Mouse (Mus musculus): ENCODE measurements around the gene Cfl1. TPM values are rescaled to one million over a fixed set of nuclear protein-coding genes. Genes with fewer than 3 reads are reported as not detected.

The Cfl1 gene
- 100 to 1,000 TPM in 21 of 26 experiments, 10 to 100 TPM in 5; 55.6 to 218 (median 136) TPM for total RNA-seq (2018; cell fraction: chromatin; rRNA removed)
- total RNA-seq (2018; cell fraction: cytosol; rRNA removed), result 1,000 to 10,000 TPM in 25 of 26 experiments, 100 to 1,000 TPM in 1; 995 to 1,511 (median 1,244) TPM
- total RNA-seq (2018; cell fraction: nucleus; rRNA removed), result 100 to 1,000 TPM; 189 to 912 (median 421) TPM
- polyA plus RNA-seq (2018), result 1,230 to 2,008 TPM (median 1,377 TPM) in 3 replicates

DNA sequence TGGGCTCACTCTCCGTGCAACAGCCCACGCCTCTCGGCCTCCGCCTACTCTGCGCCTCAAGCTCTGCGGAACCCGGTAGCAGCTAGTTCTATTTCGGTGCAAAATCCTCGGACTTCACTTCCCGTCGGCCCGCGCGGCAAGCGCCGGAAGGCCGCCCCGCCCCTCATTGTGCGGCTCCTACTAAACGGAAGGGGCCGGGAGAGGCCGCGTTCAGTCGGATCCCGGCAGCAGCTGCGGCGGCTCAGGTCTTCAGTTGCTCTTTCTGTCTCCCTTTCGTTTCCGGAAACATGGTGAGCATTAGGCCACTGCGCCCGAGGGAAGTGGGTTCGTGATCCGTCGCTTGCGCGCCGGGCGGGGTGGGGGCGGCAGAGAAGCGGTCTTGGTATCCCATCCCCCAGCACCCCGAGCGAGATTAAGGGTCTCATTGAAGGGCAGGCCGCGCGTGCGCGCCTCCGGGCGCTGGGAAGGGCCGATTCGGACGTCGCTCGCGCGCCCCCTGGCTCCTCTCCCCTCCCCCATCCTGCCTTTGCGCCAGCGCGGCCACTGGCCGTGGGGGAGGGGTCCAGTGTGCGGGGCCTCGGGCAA lies at the start of gene Cfl1:
Gene Cfl1, plus strand, starts transcription at position 143 of the 585 bp plus-strand sequence.
- WGBS (ENCODE audit: missing documents), result under 1% methylated on average over 57 of the region's 62 CpGs
- peak within 1 kb of the TSS; percentile 92 for H3K27ac ChIP-seq

DNA sequence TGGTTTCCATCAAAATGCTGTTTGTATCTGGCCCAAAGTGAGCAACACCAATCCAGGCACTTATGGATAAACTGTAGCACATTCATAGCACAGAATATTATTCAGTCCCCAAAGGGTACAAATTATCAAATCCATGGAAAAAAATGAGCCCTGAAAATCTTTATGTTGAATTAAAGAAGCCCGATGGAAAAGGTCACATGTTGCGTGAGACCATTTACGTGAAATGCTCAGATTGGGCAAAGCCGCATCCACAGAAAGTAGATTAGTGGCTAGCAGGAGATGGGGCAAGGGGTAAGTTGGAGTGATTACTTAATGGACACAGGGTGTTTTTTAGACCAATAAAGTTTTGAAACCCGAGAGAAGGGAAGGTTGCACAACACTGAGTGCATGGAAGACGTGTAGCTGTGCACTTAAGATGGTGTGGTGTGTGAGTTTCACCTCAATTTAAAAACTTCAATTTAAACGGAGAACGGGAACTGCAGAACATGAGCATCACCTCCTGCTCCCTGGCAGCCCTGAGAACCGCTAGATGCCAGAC lies 45.8 kb upstream of the Cfl1 start:
- Histone ChIP-seq H3K36me3 (ENCODE audit: inconsistent target) (no peaks in the 10 kb centered on the region), H3K27ac (no peak overlapping the region), H3K79me2 (ENCODE audit: inconsistent target) (no peaks in the 10 kb centered on the region), H3K4me3 (ENCODE audit: inconsistent target) (no peak overlapping the region)
- WGBS (ENCODE audit: missing documents), result 40% methylated on average over 9 of the region's 9 CpGs

More for the DNA sequence above, at the start of gene Cfl1:
- peaks cover 33% of the 10 kb centered on the region for H3K36me3 ChIP-seq (ENCODE audit: inconsistent target)
- H3K79me2 ChIP-seq (ENCODE audit: inconsistent target), result peaks cover 45% of the 10 kb centered on the region
- peak within 1 kb of the TSS; percentile 63 for H3K4me3 ChIP-seq (ENCODE audit: inconsistent target)

DNA sequence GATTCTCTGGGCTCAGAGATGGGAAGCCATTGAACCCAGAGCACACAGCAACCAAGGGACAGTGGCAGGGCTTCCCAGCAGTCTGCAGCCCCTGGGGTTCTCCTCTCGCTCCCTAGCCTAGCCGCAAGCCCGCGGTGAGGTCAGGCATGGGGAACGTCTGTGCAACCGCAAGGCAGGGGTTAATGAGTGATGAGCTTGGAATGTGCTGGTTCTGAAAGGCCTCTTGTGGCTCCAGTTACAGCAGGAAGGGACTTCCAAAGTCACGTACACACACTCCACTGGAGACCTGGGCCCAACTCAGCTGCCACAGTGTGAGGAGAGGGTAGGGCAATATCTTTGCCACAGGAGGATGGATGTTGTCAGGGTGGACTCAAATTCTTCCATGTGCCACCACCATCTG lies 45.3 kb upstream of the Cfl1 start:
- WGBS (ENCODE audit: missing documents), result 71% methylated on average over 7 of the region's 7 CpGs
- H3K36me3 ChIP-seq (ENCODE audit: inconsistent target), result no peaks in the 10 kb centered on the region
- H3K27ac ChIP-seq, result no peak overlapping the region
- H3K79me2 ChIP-seq (ENCODE audit: inconsistent target), result no peaks in the 10 kb centered on the region
- H3K4me3 ChIP-seq (ENCODE audit: inconsistent target), result no peak overlapping the region

DNA sequence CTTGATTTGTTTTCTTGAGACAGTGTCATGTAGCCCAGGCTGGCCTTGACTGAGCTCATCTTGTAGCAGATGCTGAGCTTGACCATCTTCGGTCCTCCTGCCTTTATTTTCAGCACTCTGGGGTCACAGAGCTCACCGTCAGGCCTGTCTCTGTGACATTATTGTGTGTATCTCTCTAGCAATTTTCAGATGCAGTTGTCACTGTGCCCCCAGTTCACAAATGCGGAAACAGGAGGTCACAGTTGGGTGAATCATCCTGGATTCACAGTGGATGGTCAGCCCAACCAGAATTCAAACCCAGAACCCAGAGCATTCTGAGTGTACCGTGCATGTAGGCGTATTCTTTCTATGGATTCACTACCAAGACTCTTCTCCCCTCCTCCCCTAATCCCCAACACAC lies 44.5 kb upstream of the Cfl1 start:
- H3K4me3 ChIP-seq (ENCODE audit: inconsistent target), result no peak overlapping the region
- no peaks in the 10 kb centered on the region for H3K79me2 ChIP-seq (ENCODE audit: inconsistent target)
- no peaks in the 10 kb centered on the region for H3K36me3 ChIP-seq (ENCODE audit: inconsistent target)
- 93% methylated on average over 5 of the region's 5 CpGs for WGBS (ENCODE audit: missing documents)
- no peak overlapping the region for H3K27ac ChIP-seq

DNA sequence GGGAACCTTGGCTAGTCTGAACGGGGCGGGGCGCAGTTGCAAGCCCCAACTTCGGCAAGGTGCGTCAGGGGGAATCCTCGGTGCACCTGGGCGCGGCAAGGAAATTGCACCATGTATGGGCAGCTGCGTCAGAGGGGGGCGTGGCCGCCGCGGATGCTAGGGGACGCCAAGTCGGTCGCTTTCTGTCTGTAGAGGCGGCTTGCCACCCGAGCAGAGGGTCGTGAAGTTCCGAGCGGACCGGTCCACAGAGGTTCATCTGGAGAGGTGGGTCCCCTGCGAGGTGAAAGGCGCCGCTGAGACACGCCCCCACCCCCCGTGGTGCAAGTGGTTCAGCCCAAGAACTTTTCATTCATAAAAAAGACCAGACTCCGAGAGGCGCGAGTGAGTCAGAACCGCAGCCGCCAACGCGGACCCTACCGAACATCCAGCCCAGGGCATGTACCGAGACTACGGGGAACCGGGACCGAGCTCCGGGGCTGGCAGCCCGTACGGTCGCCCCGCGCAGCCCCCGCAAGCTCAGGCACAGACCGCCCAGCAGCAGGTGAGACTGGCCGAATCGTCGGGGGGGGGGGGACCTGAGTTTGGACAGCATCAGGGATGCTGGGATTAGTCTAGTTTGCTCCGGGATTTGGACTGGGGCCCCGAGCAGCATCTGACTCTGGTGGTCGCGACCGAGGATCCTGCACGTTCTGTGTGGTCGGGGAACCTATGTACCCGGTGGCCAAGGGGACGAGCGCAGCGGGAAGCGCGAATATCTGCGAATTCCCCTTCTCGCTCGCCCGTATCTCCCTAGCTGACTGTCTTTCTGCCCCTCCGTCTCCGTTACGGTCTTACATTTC lies 42.5 kb upstream of the Cfl1 start, which contains the start of gene Fosl1:
Gene Fosl1, plus strand, starts transcription at position 33 of the 839 bp plus-strand sequence.
- Histone ChIP-seq H3K36me3 (ENCODE audit: inconsistent target) (no peaks in the 10 kb centered on the region), H3K79me2 (ENCODE audit: inconsistent target) (no peaks in the 10 kb centered on the region), H3K4me3 (ENCODE audit: inconsistent target) (peak within 1 kb of the TSS; percentile 37), H3K27ac (no peak within 1 kb of the TSS)
- 2% methylated on average over 70 of the region's 70 CpGs for WGBS (ENCODE audit: missing documents)

DNA sequence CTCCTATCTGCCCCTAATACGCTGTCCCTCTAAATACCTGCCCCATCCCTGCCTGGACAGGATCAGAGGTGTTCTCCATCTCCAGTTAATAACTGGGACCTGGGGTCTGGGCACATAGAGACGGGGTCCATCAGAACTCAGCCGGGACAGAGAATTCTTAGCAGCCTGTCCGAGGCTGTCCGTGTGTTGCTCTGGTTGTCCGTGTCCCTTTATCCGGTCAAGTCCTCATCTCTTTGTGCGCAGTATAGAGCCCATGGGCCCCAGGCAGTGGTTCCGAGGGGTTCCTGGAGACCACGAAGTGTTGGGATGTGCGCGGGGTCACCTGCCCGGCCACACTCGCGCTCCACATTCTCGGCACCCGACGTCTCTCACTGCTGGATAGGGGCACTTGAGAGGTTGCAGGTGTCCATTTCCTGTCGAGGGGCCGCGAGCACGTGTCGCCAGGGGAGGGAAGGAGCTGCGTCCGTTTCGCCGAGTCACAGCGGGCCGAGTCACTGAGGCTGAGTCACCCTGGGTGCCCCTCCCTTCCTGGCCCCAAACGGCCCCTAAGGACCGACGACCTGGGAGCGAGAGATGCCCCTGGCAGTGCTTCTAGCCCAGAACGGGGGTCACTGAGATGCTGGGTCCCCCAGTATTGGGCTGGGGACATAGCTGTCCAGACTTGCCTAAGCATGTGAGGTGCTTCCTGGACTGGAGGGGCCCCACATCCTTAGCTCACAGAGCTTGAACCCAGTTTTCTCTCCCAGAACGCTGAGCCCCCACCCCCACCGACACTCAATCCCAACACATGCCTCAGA lies 41.7 kb upstream of the Cfl1 start:
- 11% methylated on average over 31 of the region's 36 CpGs for WGBS (ENCODE audit: missing documents)
- Histone ChIP-seq H3K4me3 (ENCODE audit: inconsistent target) (no peak overlapping the region), H3K79me2 (ENCODE audit: inconsistent target) (no peaks in the 10 kb centered on the region), H3K27ac (no peak overlapping the region), H3K36me3 (ENCODE audit: inconsistent target) (no peaks in the 10 kb centered on the region)

DNA sequence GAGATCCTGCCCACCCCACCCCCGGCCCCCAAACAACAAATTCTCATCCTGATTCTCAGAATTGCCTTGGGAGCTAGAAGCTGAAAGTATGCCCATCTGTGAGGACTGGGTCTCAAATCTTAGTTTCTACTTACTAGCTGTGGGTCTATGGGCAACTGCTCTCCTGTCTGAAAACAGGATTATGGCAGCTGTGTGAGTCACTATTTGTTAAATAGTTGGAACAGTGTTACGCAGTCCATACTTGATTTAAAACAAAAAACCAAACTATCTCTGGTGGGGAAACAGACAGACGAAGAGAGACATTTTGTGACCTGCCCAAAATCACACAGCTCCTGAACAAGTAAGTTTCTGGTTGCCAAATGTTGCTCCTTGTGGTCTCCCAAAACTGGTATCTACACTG lies 40.6 kb upstream of the Cfl1 start:
- 100% methylated on average over 3 of the region's 3 CpGs for WGBS (ENCODE audit: missing documents)
- H3K4me3 ChIP-seq (ENCODE audit: inconsistent target), result no peak overlapping the region
- peaks cover 5% of the 10 kb centered on the region; the same call in 1 of the 2 replicates for H3K79me2 ChIP-seq (ENCODE audit: inconsistent target)
- no peak overlapping the region for H3K27ac ChIP-seq
- H3K36me3 ChIP-seq (ENCODE audit: inconsistent target), result no peaks in the 10 kb centered on the region

DNA sequence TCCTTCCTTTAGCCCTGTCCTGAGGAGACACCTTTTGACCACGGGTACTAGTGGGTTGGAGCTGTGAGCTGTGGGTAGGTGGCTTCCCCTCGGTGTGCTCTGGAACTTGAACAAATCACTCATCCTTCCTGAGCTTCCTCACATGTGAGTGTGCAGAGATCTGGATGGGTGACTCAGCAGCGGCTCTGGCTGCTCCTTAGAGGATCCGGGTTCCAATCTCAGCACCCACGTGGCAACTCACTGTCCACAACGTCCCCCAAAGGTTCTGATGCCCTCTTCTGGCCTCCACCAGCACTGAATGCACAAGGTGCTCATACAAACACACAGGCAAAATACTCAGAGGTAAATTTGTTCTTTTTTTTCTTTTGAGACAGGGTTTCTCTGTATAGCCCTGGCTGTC lies 38.5 kb upstream of the Cfl1 start:
- Histone ChIP-seq H3K27ac (no peak overlapping the region), H3K36me3 (ENCODE audit: inconsistent target) (no peaks in the 10 kb centered on the region), H3K4me3 (ENCODE audit: inconsistent target) (no peak overlapping the region), H3K79me2 (ENCODE audit: inconsistent target) (peaks cover 24% of the 10 kb centered on the region)
- 79% methylated on average over 4 of the region's 6 CpGs for WGBS (ENCODE audit: missing documents)

DNA sequence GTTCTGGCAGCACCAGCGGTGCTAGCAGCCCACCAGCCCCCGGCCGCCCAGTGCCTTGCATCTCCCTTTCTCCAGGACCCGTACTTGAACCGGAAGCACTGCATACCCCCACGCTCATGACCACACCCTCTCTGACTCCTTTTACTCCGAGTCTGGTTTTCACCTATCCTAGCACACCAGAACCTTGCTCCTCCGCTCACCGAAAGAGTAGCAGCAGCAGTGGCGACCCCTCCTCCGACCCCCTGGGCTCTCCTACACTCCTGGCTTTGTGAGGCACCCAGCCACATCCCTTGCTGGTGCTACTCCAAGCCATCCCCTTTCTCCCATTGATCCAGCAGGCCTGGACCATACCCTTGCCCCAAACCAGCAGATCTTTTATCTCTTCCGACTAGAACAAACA lies 35.2 kb upstream of the Cfl1 start:
- no peak overlapping the region for H3K27ac ChIP-seq
- H3K4me3 ChIP-seq (ENCODE audit: inconsistent target), result no peak overlapping the region
- H3K79me2 ChIP-seq (ENCODE audit: inconsistent target), result peaks cover 24% of the 10 kb centered on the region
- H3K36me3 ChIP-seq (ENCODE audit: inconsistent target), result no peaks in the 10 kb centered on the region
- 94% methylated on average over 12 of the region's 12 CpGs for WGBS (ENCODE audit: missing documents)

DNA sequence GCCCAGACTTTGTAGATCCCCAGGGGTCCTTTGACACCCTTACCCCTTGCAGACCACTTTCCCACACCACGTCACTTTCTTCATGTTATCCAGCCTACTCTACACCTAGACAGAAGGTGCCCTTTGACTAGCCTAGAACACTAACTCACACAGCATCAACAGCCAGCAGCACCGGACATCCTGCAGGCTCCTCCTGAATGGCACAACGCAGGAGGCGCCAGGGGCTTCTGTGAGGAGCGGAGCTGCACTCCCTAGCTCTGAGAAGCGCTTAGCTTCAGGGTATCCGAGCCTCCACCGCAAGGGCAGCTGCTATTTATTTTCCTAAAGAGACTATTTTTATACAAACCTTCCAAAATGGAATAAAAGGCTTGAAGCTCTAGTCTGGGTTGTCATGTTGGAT lies 34.7 kb upstream of the Cfl1 start:
- Histone ChIP-seq H3K4me3 (ENCODE audit: inconsistent target) (no peak overlapping the region), H3K27ac (no peak overlapping the region), H3K79me2 (ENCODE audit: inconsistent target) (peaks cover 24% of the 10 kb centered on the region), H3K36me3 (ENCODE audit: inconsistent target) (no peaks in the 10 kb centered on the region)
- 85% methylated on average over 8 of the region's 8 CpGs for WGBS (ENCODE audit: missing documents)

DNA sequence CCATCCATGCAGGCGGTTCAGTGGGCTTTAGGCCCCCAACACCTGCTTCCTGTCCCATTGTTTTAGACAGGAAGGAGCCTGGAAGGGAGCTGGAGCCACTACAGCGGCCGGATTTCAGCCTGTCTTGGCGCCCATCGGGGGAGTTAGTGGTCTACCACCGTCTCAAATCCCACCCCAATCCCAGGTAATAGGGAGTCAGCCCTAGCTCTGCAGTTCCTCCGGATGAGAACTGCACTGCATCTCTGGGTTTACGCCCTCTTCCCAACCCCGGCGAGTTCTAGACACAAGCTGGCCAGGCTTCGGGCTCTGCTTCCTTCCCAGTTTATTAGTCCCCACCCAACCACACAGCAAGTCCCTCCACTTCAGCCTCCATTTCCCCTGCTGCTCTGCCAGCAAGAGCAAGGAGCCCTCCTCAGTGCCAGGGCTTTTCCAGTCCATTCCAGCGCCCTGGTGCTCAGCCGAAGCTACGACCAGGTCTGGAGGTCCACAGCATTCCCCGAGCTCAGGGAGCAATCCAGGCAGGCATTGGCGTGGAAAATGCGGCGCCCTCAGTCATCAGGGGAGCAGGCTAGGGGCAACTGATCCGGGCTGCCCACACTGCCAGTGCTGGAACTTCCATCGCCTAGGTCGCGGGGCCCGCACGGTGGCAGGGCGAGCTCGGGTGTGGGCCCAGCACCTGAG lies 33.9 kb upstream of the Cfl1 start:
- H3K36me3 ChIP-seq (ENCODE audit: inconsistent target), result no peaks in the 10 kb centered on the region
- peaks cover 31% of the 10 kb centered on the region for H3K79me2 ChIP-seq (ENCODE audit: inconsistent target)
- H3K4me3 ChIP-seq (ENCODE audit: inconsistent target), result peak overlapping the region; percentile 50
- WGBS (ENCODE audit: missing documents), result 3% methylated on average over 26 of the region's 26 CpGs
- H3K27ac ChIP-seq, result no peak overlapping the region

DNA sequence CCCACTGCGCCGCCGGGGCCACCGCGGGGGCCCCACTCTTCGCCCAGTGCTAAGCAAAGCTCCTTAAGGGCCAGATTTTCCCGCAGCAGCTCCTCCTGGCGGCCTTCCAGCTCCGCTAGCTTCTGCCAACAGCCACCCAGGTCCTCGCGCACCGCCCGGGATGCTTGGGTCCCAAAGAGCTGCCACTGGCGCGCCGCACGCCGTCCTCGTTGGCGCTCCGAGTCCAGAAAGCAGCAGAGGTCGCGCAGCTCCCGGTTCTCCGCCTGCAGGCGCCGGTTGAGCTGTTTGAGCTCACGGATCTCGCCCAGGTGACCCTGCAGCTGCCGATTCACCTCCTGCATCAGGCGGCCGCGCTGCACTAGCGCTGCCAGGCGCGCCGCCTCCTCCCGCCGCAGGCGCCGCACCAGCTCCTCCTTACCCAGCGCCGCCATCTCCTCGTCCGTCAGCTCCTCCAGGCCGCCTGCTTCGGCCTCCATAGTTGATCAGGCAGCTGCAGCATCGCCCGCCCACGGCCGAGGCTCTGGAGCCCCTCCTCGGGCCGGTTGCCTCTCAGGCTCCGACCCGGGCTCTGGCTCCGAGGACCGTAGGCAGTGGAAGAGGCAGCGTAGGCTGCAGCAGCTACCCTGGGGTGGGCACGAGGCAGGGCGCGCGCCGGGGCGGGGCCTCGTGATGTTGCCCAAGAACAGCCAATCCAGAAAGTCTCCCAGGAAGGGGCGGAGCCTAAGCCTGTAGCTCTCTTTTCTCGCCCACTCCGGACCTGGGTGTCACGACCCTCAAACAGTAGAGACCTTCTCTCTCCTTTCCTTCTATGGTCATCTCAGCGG lies 33.1 kb upstream of the Cfl1 start:
- H3K36me3 ChIP-seq (ENCODE audit: inconsistent target), result peaks cover 2% of the 10 kb centered on the region; the same call in 1 of the 2 replicates
- under 1% methylated on average over 69 of the region's 70 CpGs for WGBS (ENCODE audit: missing documents)
- peaks cover 36% of the 10 kb centered on the region for H3K79me2 ChIP-seq (ENCODE audit: inconsistent target)

More for the DNA sequence above, 33.1 kb upstream of the Cfl1 start:
- Histone ChIP-seq H3K4me3 (ENCODE audit: inconsistent target) (peak overlapping the region; percentile 50), H3K27ac (no peak overlapping the region)
